Mouse (Mus musculus): Measurements from ENCODE around the gene Myadml2.

DNA sequence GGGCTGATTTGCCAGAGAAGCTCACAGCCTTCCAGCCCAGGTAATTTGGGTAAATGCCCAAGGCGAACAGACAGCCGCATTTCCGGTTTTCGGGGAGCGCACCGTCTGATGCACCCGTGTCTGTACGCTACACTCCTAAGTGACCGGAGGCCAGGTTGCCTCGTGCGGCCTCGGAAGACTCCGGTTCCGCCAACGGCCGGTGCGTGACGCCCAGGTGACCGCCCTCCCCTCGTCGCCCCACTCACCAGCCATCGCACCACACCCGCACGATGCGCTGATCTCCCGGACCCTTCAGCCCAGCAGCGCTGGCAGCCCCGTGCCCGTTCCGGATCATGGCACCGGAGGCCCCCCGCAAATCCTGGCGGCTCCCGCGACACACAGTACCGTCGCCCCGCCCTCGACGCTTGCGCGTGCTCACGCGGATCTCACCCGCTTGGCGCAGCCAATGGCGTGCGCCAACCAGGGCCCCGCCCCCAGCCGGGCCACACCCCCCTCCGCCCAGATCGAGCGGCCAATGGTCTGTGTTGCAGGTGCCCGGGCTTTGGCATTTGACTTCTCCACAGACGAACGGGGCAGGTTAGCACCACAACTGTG is 30.3 kb downstream of the Myadml2 start, which contains the start of gene Pcyt2:
- TF ChIP-seq POLR2A (IDR thresholded peaks at IDR 0.05; ENCODE audit: insufficient read length, low read depth), result peak; percentile 94
- peak; percentile 99 for TF ChIP-seq POLR2AphosphoS2 (IDR thresholded peaks at IDR 0.05; ENCODE audit: insufficient read length, low read depth)
- no peak for TF ChIP-seq MAX (IDR thresholded peaks at IDR 0.05; ENCODE audit: low read depth)
- no peak for TF ChIP-seq REST (IDR thresholded peaks at IDR 0.05; ENCODE audit: insufficient read depth, insufficient read length)
- peak; percentile 35 for TF ChIP-seq SRF (IDR thresholded peaks at IDR 0.05; ENCODE audit: control insufficient read depth, insufficient read length, low read depth)
- TF ChIP-seq MYOD1 (IDR thresholded peaks at IDR 0.05; ENCODE audit: control insufficient read depth in 1 of 3, insufficient read length in 2 of 3, low read depth in 2 of 3), result peak in 1 of 3 experiments; percentile 1
